ENCODE assay signal across 30 mouse cellular contexts in genomic region chr12:86462742-86463470, GRCm38 (mm10).
A peak's percentile ranks its signal among the peaks of the same experiment; 100 is the strongest.
DNase-seq lines count a peak whose midpoint lies in the region; ATAC-seq and TF ChIP-seq lines count a peak whose summit lies in the region.
"Had no signal": no experiment of that assay in that cellular context is flagged by ENCODE, and none has a peak within 500 bp of the region (broad histone marks: within the 10 kb centered on the region; RNA-seq: fewer than 3 reads in every experiment).

No protein-coding gene starts in this region.

- no peaks in the 10 kb centered on the region for H3K4me1 ChIP-seq in forebrain, postnatal 0 days (ENCODE audit: insufficient read depth)
- H3K4me1 ChIP-seq in kidney, adult 2 months (ENCODE audit: control insufficient read depth, insufficient read depth, low read length), result no peaks in the 10 kb centered on the region
- H3K4me1 ChIP-seq: hindbrain, embryonic 12.5 days; intestine, embryonic 15.5 days; limb, embryonic 13.5 days; liver, embryonic 12.5 days had no signal

- 25% methylated on average over 9 of the region's 9 CpGs for WGBS in forebrain, postnatal 0 days
- 61% methylated on average over 9 of the region's 9 CpGs for WGBS in kidney, adult 2 months

- H3K4me2 ChIP-seq in forebrain, postnatal 0 days (ENCODE audit: low read depth), result no peak overlapping the region
- H3K4me2 ChIP-seq: heart, embryonic 11.5 days; hindbrain, embryonic 12.5 days; intestine, embryonic 15.5 days; limb, embryonic 13.5 days; liver, embryonic 12.5 days; midbrain, embryonic 11.5 days had no signal

- peak; percentile 92 for ATAC-seq in forebrain, postnatal 0 days
- ATAC-seq: activated CD4-positive, CD25-positive, alpha-beta regulatory T cell, adult 4 months; hindbrain, postnatal 0 days; intestine, embryonic 15.5 days; liver, embryonic 12.5 days; liver, postnatal 0 days had no signal

- H3K36me3 ChIP-seq in forebrain, postnatal 0 days (ENCODE audit: insufficient read depth), result no peaks in the 10 kb centered on the region
- no peaks in the 10 kb centered on the region for H3K36me3 ChIP-seq in kidney, adult 2 months (ENCODE audit: control insufficient read depth, insufficient read depth, low read length)
- H3K36me3 ChIP-seq: hindbrain, embryonic 12.5 days; intestine, embryonic 15.5 days; limb, embryonic 13.5 days; liver, embryonic 12.5 days had no signal

- no peak for TF ChIP-seq POLR2A in brain, embryonic 14.5 days (IDR thresholded peaks at IDR 0.05; ENCODE audit: borderline replicate concordance, extremely low read depth, insufficient read depth, insufficient read length, poor library complexity, severe bottlenecking)
- no peak for TF ChIP-seq POLR2A in kidney, adult 2 months (IDR thresholded peaks at IDR 0.05; ENCODE audit: low read depth, low read length)

- no peak for TF ChIP-seq CTCF in brain, embryonic 14.5 days (IDR thresholded peaks at IDR 0.05; ENCODE audit: borderline replicate concordance, extremely low read depth, insufficient read depth, insufficient read length)
- TF ChIP-seq CTCF in forebrain, postnatal 0 days (IDR thresholded peaks at IDR 0.05; ENCODE audit: low read depth), result no peak
- TF ChIP-seq CTCF in kidney, adult 2 months (conservative IDR thresholded peaks at IDR 0.05; ENCODE audit: insufficient read depth, insufficient read length, low read depth, low read length), result no peak

- H3K27ac ChIP-seq in forebrain, postnatal 0 days (ENCODE audit: low read depth, low read length), result 0 out of 2 replicates have a peak overlapping the region, but pooled peaks have one; percentile 40
- no peak overlapping the region for H3K27ac ChIP-seq in kidney, adult 2 months (ENCODE audit: insufficient read depth, low read depth, low read length)
- H3K27ac ChIP-seq: gastrocnemius, adult 2 months; hindbrain, embryonic 12.5 days; hindbrain, postnatal 0 days; intestine, embryonic 15.5 days; limb, embryonic 13.5 days; liver, embryonic 12.5 days had no signal

- H3K4me3 ChIP-seq in forebrain, postnatal 0 days (ENCODE audit: low read depth, low read length), result no peak overlapping the region
- no peak overlapping the region for H3K4me3 ChIP-seq in kidney, adult 2 months (ENCODE audit: insufficient read depth, low read depth, low read length)
- H3K4me3 ChIP-seq: gastrocnemius, adult 2 months; hindbrain, embryonic 12.5 days; intestine, embryonic 15.5 days; limb, embryonic 13.5 days; liver, embryonic 12.5 days had no signal

- DNase-seq in retina, postnatal 1 day, result peak; percentile 13
- no peak for DNase-seq in retina, embryonic 14.5 days (ENCODE audit: low spot score)
- peak; percentile 49 for DNase-seq in MN1 (ENCODE audit: low spot score)
- peak; percentile 86 for DNase-seq in brain, embryonic 14.5 days (ENCODE audit: low read depth)
- peak; percentile 52 for DNase-seq in forebrain, postnatal 0 days
- no peak for DNase-seq in thymus, postnatal 0 days (ENCODE audit: low spot score)
- DNase-seq in embryo, embryonic 10.5 days (ENCODE audit: low spot score), result no peak
- no peak for DNase-seq in kidney, adult 2 months
- DNase-seq: adrenal gland, adult 8-10 months; B cell, adult 2 months; cerebellum, adult 18-20 months; cerebellum, postnatal 10 days; gastrocnemius, adult 2 months; gastrocnemius, postnatal 36 days; heart, adult 18-20 months; heart, postnatal 36 days; kidney, adult 8-10 months; kidney, postnatal 14 days; liver, postnatal 0 days; lung, postnatal 36 days; right cerebral cortex, adult 18-20 months; thymus, postnatal 14 days had no signal

- no peaks in the 10 kb centered on the region for H3K27me3 ChIP-seq in forebrain, postnatal 0 days (ENCODE audit: insufficient read depth, low read length)
- H3K27me3 ChIP-seq in kidney, adult 2 months (replicated peaks; ENCODE audit: control insufficient read depth, insufficient read depth, low read length), result no peaks in the 10 kb centered on the region
- H3K27me3 ChIP-seq: hindbrain, embryonic 12.5 days; intestine, embryonic 15.5 days; limb, embryonic 13.5 days; liver, embryonic 12.5 days had no signal

- no peak overlapping the region for H3K9ac ChIP-seq in forebrain, postnatal 0 days
- H3K9ac ChIP-seq: hindbrain, embryonic 12.5 days; intestine, embryonic 15.5 days; limb, embryonic 13.5 days; liver, embryonic 12.5 days; liver, postnatal 0 days had no signal

- H3K9me3 ChIP-seq in forebrain, postnatal 0 days (ENCODE audit: low read length), result peaks cover 4% of the 10 kb centered on the region; the same call in 1 of the 2 replicates
- H3K9me3 ChIP-seq: intestine, embryonic 15.5 days; liver, embryonic 12.5 days had no signal

Comparison
In these comparisons a context has a peak if more than half of its experiments do, and no peak if none do; other contexts are left out.
1. DNase-seq: peak in retina, postnatal 1 day (single experiment), MN1 (single experiment), brain, embryonic 14.5 days (single experiment) and forebrain, postnatal 0 days (single experiment); none in retina, embryonic 14.5 days (single experiment), thymus, postnatal 0 days (single experiment), embryo, embryonic 10.5 days (single experiment) and kidney, adult 2 months (single experiment).